Mouse (Mus musculus) limb, embryonic 11.5 days (tissue): Measurements from ENCODE around the gene Lif. TPM values are rescaled to one million over a fixed set of nuclear protein-coding genes. Genes with fewer than 3 reads are reported as not detected.

ENCODE experiments used
- ATAC-seq: fragments of 200-750 bp; cut with Nextera tagmentation; 2 replicates; pipeline ENCODE4 v1.8.0; 2017; ENCODE audit warnings: low read depth; ENCODE audit not compliant: insufficient number of reproducible peaks, low FRiP score, low TSS enrichment
- DNase-seq: peaks from one replicate; pipeline ENCODE4 v3.0.0-alpha.2; 2015; ENCODE audit warnings: low spot score
- H3K27ac ChIP-seq: fragments of 300-500 bp; sonication (generic); replicated peaks from 2 replicates; pipeline ENCODE4 v1.5.1; 2014; ENCODE audit warnings: low read depth, mild to moderate bottlenecking, low read length
- H3K27me3 ChIP-seq: fragments of 300-500 bp; sonication (generic); 2 replicates; pipeline ENCODE4 v1.6.1; 2014; ENCODE audit warnings: mild to moderate bottlenecking, low read length, mixed read lengths; ENCODE audit not compliant: control insufficient read depth, insufficient read depth
- H3K36me3 ChIP-seq: fragments of 300-500 bp; sonication (generic); 2 replicates; pipeline ENCODE4 v1.6.1; 2014; ENCODE audit warnings: mild to moderate bottlenecking, low read length, moderate library complexity, mixed read lengths; ENCODE audit not compliant: control insufficient read depth, insufficient read depth
- H3K4me1 ChIP-seq: fragments of 300-500 bp; sonication (generic); 2 replicates; pipeline ENCODE4 v1.6.1; 2014; ENCODE audit warnings: low read length, mixed read lengths; ENCODE audit not compliant: control insufficient read depth, insufficient read depth
- H3K4me2 ChIP-seq: fragments of 300-500 bp; sonication (generic); 2 replicates; pipeline ENCODE4 v1.6.1; 2014; ENCODE audit warnings: low read depth, mild to moderate bottlenecking, moderate library complexity; ENCODE audit not compliant: severe bottlenecking
- H3K4me3 ChIP-seq: fragments of 300-500 bp; sonication (generic); 2 replicates; pipeline ENCODE4 v1.5.1; 2014; ENCODE audit warnings: low read depth, low read length
- H3K9ac ChIP-seq: fragments of 300-500 bp; sonication (generic); 2 replicates; pipeline ENCODE4 v1.6.1; 2014; ENCODE audit warnings: mild to moderate bottlenecking, low read length
- H3K9me3 ChIP-seq: fragments of 300-500 bp; sonication (generic); 2 replicates; pipeline ENCODE4 v1.6.1; 2016; ENCODE audit warnings: low read length; ENCODE audit not compliant: control insufficient read depth
- WGBS: fragments of 180-500 bp; shearing (Covaris S2); extraction: QIAGEN DNeasy Blood & Tissue Kit; methylation state at CpG from one replicate; pipeline ENCODE4 v1.1.7; 2014; 5-methylcytosine and 5-hydroxymethylcytosine counted together
- polyA plus RNA-seq: library from polyadenylated mRNA; unstranded; fragments of >200 nt; fragmentation: Nextera tagmentation; extraction: Ambion mirVana; gene quantifications from 2 replicates; pipeline ENCODE4 v1.2.1, GENCODE M21; 2014

The Lif gene
- polyA plus RNA-seq, 1 experiment from 2014 or later, result 0.05 TPM

DNA sequence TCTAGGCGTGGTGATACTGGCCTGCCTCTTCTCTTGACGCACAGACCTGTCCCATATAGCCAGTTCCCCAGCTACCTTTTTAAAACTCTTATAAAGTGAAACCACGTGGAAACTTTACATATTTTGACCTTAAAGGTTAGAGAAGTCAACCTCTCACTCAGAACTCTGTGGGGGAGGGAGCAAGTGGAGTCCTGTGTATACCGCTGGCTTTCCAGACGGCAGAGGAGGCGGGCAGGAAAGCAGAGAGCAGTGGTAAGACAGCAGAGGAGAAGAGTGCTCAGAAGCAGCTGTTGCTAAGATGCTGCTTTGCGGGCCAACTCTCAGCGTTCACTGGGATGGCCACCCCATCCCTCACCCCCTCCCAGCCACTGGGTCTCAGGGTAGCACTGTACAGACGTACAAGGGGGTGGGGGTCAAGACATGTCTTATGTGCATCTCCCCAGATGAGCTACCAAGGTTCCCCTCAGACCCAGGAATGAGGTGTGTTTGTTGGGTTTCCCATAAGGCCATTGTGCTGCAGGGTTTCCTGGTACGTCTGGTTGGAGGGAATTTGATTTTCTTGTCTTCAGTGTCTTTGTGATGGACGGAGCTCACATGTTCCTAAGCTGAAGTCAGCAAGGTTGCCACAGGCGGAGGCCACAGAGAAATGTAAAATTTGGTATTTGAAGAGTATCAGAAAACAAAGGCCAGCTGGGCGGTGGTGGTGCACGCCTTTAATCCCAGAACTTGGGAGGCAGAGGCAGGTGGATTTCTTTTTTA is 10.0 kb upstream of the Lif start:
- H3K27ac ChIP-seq, result no peak overlapping the region
- no peak overlapping the region for H3K4me3 ChIP-seq
- DNase-seq, result no peak
- H3K4me2 ChIP-seq, result no peak overlapping the region
- no peaks in the 10 kb centered on the region for H3K36me3 ChIP-seq
- H3K4me1 ChIP-seq, result 0 out of 2 replicates have a peak, but pooled peaks cover 2% of the 10 kb centered on the region
- H3K9ac ChIP-seq, result no peak overlapping the region
- no peak for ATAC-seq
- no peaks in the 10 kb centered on the region for H3K27me3 ChIP-seq
- WGBS, result 73% methylated on average over 14 of the region's 14 CpGs
- no peaks in the 10 kb centered on the region for H3K9me3 ChIP-seq

DNA sequence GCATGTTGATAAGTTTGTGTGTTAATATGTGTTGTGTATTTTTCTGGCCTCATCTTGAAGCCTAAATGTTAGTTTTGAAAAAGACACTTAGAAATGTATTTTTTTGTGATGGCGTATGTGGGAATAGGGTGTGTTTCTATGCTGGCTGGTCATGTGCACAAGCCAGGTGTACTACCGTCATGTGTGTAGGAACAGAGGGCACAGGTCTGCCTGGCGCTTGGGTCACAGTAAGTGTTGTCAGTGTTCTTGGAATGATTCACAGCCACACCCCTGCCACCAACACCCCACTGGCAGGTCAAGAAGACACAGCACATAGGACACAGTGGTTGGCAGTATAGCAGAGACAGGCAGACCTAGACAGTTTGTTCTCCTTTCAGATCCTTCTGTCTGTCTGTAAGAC is 8.2 kb upstream of the Lif start:
- Histone ChIP-seq H3K4me1 (0 out of 2 replicates have a peak, but pooled peaks cover 2% of the 10 kb centered on the region), H3K4me2 (no peak overlapping the region), H3K36me3 (no peaks in the 10 kb centered on the region), H3K4me3 (no peak overlapping the region), H3K9ac (no peak overlapping the region), H3K9me3 (no peaks in the 10 kb centered on the region), H3K27me3 (no peaks in the 10 kb centered on the region), H3K27ac (no peak overlapping the region)
- DNase-seq, result no peak
- no peak for ATAC-seq
- 98% methylated on average over 3 of the region's 3 CpGs for WGBS

DNA sequence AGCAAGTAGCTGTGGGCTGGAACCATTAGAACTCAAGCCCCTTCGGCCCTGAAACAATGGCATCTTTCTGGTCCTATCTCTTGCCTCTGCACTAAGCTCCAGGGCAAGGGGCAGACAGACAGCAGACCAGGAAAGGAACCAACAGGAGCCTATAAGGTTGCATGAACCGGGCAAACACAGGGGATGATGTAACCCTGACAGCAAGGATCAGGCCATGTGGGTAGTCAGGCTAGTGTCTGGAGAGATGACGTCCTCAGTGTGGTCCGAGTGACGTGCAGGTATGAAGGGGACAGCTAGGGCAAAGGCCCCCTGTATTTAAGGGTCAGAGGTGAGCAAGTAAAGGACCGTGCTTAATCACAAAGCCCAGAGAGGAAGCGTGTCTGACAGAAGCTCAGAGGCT is 7.1 kb upstream of the Lif start:
- Histone ChIP-seq H3K27ac (no peak overlapping the region), H3K4me3 (no peak overlapping the region), H3K9me3 (no peaks in the 10 kb centered on the region), H3K4me2 (no peak overlapping the region), H3K4me1 (0 out of 2 replicates have a peak, but pooled peaks cover 2% of the 10 kb centered on the region), H3K9ac (no peak overlapping the region), H3K36me3 (no peaks in the 10 kb centered on the region), H3K27me3 (no peaks in the 10 kb centered on the region)
- 71% methylated on average over 7 of the region's 7 CpGs for WGBS
- DNase-seq (no peak), ATAC-seq (no peak)

DNA sequence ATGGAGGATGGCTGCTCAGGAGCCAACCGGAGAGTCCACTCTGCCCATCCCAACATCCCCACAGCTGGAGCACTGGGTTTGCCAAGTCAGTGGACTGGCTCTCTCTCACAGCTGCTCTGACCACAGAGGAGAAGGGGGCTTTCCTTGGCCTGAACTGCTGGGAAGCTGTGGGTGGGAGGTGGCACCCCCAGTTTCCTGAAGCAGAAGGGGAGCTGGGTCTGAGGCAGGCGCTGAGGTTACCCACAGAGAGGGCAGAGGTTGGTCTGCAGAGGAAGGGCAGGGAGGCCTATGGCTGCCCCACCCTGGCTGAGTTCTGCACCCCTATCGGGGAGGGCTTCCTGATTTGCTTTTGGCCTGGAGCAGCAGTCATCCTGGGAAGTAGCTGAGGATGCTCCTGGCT is 6.0 kb upstream of the Lif start:
- Histone ChIP-seq H3K4me1 (0 out of 2 replicates have a peak, but pooled peaks cover 1% of the 10 kb centered on the region), H3K36me3 (no peaks in the 10 kb centered on the region), H3K27me3 (no peaks in the 10 kb centered on the region), H3K9ac (no peak overlapping the region), H3K27ac (no peak overlapping the region), H3K4me3 (no peak overlapping the region), H3K9me3 (no peaks in the 10 kb centered on the region), H3K4me2 (no peak overlapping the region)
- WGBS, result 81% methylated on average over 3 of the region's 3 CpGs
- DNase-seq (no peak), ATAC-seq (no peak)

DNA sequence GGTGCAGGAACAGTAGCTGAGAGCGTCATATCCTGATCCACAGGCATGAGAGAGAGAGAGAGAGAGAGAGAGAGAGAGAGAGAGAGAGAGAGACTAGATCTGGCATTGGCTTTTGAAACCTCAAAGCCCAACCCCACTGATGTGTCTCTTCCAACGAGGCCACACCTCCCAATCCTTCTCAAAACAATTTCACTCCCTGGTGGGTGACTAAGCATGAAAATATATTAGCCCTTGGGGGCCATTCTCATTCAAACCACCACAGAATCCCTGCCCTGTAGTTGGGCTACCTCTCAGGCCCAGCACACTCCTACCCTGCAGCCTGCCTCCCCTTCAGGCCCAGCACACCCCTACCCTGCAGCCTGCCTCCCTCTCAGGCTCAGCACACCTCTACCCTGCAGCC is 4.5 kb upstream of the Lif start:
- Histone ChIP-seq H3K9me3 (no peaks in the 10 kb centered on the region), H3K4me2 (no peak overlapping the region), H3K27me3 (no peaks in the 10 kb centered on the region), H3K9ac (no peak overlapping the region), H3K4me3 (no peak overlapping the region), H3K27ac (no peak overlapping the region), H3K4me1 (no peaks in the 10 kb centered on the region), H3K36me3 (no peaks in the 10 kb centered on the region)
- no peak for DNase-seq
- whole genome bisulfite sequencing, result 72% methylated on average over 2 of the region's 2 CpGs
- no peak for ATAC-seq

DNA sequence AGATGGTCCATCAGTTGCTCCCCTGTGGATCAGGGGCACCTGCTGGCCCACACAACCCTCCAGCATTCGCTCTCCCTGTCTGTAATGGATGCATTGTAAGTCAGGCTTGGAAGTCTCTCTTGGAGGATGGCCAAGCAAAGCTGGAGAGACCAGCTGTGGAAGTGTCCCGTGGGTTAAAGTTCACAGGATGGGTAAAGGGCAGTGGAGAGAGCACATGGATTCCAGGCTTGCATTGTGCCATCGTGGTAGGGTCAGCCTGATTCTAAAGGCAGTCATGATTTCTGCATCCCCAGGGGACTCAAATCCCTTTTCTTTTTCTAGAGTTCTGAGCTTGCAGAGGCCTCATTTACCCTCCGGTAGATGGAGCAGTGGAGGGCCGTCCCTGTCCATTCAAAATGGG is 399 bp downstream of the Lif start:
- Histone ChIP-seq H3K4me2 (no peak overlapping the region), H3K36me3 (no peaks in the 10 kb centered on the region), H3K27ac (no peak overlapping the region), H3K9me3 (no peaks in the 10 kb centered on the region), H3K9ac (no peak overlapping the region), H3K27me3 (no peaks in the 10 kb centered on the region), H3K4me3 (no peak overlapping the region), H3K4me1 (peaks cover 4% of the 10 kb centered on the region)
- ATAC-seq, result no peak
- no peak for DNase-seq
- 72% methylated on average over 5 of the region's 5 CpGs for WGBS

DNA sequence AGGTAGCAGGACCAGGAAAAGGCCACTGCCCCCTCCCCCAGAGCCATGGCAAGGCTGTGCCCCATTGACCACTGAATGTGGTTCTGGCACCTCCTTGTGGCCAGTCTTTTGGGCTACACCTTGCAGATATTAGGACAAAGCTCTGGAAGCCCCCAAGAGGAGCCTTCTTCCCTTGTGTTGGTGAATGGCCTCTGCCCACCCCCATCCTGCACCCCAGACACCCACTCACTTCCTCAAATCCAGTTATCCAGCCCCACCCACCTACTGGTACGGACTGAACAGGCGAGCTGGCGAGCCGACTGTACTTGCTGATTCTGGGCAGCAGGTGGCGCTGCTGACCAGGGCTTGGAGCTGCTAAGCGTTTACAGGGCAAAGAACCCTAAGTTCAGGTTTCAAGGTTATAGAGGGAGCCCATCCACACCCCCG is 1.3 kb downstream of the Lif start:
- DNase-seq (peak; percentile 89), ATAC-seq (no peak)
- H3K27me3 ChIP-seq, result no peaks in the 10 kb centered on the region; the same call in 1 of the 2 replicates
- H3K9ac ChIP-seq, result no peak overlapping the region
- no peaks in the 10 kb centered on the region for H3K36me3 ChIP-seq
- H3K9me3 ChIP-seq, result no peaks in the 10 kb centered on the region
- H3K27ac ChIP-seq, result no peak overlapping the region
- H3K4me1 ChIP-seq, result peaks cover 4% of the 10 kb centered on the region
- peak overlapping the region; percentile 24; the same call in 1 of the 2 replicates for H3K4me2 ChIP-seq
- H3K4me3 ChIP-seq, result no peak overlapping the region
- under 1% methylated on average over 7 of the region's 7 CpGs for WGBS

DNA sequence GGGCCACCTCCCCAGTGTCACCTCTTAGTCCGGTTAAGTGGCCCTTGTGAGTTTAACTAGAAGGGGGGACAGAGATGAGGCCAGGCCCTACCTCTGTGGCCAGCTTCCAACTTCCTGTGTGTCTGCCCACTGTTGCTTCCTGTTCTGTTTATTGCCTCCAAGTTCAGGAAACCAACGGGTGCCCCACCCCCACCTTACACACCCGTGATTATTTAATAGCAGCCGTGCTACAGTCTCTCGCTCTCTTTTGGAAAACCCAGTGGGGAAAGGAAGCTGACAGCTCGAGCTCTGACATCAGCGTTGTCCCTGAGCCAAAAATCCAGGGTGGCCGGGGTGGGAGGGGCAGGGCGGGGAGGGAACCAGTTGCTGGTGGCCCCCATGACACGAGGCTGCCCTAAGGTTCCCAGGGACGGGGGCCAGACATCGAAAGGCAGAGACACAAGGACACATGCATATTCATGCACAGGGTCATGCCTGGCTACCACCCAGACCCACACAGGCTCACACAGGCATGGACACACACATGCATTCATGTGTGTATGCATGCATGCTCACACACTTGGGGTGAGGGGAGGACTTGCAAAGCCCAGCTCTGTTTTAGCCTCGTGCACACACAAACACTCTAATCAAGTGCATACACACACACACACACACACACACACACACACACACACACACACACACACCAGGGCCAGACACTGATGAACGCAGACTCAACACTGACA is 3.3 kb downstream of the Lif start:
- DNase-seq, result no peak
- H3K4me2 ChIP-seq, result no peak overlapping the region

More for the DNA sequence above, 3.3 kb downstream of the Lif start:
- Histone ChIP-seq H3K27me3 (peaks cover 13% of the 10 kb centered on the region), H3K4me1 (peaks cover 4% of the 10 kb centered on the region), H3K27ac (no peak overlapping the region), H3K9ac (0 out of 2 replicates have a peak overlapping the region, but pooled peaks have one; percentile 30), H3K4me3 (no peak overlapping the region), H3K36me3 (no peaks in the 10 kb centered on the region), H3K9me3 (no peaks in the 10 kb centered on the region)
- no peak for ATAC-seq
- WGBS, result 52% methylated on average over 14 of the region's 14 CpGs
